Mouse (Mus musculus): ENCODE results near the gene Tmco5.
"Not testable (repeated sequence)": the region's sequence is repeated elsewhere in the genome, so short reads cannot be mapped to it uniquely, and the experiment has no call there.

Gene Tmco5

DNA sequence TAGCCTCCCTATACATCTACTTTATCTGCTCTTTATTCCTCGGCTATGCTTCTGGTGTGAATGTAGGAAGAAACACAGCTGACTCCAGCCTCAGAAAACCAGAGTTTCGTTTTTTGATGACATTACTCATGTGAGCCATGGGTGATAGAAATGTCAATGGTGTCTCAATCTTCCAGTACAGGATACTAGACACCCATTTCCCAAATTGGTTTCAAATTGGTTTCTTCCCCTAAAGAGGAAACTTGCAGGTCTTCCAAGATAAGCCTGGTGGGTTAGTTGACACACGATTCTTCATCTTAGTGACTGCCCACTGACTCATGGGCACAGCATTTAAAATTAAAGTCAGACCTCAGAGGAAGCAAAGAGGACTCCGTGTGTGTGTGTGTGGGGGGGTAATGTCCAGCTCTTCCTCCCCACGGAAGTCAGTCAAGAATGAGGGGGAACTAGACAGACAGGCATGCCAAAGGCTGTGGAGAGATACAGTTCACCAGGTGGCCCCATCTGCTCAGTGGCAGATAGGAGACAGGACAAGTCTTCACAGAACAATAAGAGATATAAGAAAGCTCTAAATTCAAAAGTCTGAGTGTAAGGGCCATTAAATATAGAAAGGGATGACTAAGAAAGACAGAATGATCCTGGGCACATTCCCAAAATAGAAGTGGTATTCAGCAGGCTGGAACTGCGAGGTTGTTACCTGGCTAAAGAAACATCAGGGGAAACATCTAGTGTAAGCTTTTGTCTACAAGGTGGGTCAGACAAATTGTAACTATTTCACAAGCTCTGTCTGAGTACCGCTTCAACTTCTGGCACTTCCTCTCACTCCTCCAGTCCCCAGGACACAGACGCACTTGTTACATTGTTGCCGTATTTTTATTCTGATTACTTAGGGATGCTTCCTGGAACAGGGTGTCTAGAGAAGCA is 44.3 kb downstream of the Tmco5 start:
- DNase-seq (ENCODE audit: low spot score): no peak

GRCm38 (mm10) chr2:116923684-116924083 is 45.2 kb downstream of the Tmco5 start:
- no peak for DNase-seq (ENCODE audit: low spot score)

DNA sequence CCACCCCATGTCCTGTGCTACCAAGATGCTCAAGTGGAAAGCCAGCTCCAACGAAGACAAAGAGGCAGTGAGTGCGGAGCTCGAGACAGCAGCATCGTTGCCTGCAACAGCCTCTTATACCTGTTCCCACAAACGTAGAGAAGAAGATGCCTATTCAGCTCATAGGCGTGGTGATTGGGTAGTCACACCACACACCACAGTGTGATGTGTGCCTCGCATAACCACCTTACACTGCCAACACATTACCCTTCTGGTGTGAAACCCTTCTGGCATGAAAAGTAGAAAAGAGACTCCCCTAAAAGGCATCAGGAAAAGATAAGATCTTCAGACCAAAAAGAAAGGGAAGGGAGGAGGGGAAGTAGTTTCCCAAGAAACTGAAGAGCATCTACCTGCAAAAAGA is 45.8 kb downstream of the Tmco5 start:
- no peak for DNase-seq (ENCODE audit: low spot score)

DNA sequence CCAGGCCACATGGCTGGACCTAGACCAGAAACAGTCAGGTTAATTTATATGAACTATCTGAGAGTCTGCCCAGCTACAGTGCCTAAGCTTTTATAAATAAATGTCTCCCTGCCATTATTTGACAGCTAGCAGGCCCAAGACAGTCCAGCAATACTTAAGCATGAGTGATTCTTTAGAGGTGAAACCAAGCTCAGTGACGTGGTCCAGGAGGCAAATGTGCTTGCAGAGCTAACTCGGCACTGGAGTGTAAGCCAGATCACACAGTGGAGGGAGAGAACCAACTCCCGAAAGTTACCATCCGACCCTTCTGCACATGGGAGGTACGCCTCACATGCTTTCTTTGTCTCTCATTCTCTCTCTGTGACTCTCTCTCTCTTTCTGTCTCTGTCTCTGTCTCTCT is 46.7 kb downstream of the Tmco5 start:
- no peak for DNase-seq (ENCODE audit: low spot score)

DNA sequence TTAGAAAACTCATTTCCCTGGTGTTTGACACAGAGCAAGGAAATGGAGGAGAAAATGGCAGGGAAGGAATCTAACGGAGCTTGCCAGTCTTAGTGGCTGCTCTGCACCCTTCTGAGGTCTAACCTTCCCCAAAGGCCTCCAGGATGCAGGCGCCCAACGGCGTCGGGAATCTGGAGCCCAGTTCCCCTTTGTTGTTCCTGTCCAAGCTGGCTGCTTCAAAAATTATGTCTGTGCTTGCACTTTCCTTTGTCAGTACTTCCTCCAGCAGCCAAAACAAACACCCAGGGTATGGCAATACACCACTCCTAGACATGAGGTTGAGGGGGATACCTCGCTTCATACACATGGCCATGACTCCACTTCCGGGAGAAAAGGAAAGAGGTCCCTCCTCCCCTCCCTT is 53.7 kb downstream of the Tmco5 start:
- no peak for DNase-seq (ENCODE audit: low spot score)

DNA sequence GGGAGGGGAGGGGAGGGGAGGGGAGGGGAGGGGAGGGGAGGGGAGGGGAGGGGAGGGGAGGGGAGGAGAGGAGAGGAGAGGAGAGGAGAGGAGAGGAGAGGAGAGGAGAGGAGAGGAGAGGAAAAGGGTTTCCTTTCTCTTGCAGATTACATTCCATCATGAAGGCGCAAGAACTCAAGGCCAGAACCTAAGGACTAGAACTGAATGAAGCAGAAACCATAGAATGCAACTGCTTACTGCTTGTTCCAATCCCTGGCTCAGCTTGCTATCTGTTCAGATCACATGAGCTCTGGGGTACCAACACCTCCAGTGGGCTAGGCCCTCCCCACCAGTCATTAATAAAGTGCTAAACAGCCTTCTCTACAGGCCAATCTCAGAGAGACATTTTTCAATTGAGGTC is 55.7 kb downstream of the Tmco5 start:
- not testable (repeated sequence) for DNase-seq (ENCODE audit: low spot score)

GRCm38 (mm10) chr2:116934776-116935175 is 56.3 kb downstream of the Tmco5 start:
- DNase-seq (ENCODE audit: low spot score): no peak

DNA sequence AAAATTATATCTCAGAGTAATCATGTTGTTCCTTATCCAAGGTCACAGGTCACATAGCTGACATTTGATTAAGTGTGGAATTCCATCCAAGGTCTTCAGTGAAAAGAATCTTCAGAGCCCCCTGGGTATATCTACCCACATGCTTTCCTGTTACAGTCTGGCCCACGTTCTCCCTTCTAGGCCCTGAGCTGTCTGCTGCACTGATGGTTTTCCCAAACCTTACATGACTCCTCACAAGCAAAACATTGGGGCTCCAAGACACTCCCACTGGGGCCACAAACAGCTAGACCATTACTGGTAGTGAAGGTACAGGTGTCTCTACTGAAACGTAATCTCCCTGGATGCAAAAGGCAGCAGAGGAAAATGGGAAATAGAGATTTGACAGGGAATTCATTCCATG is 57.9 kb downstream of the Tmco5 start:
- no peak for DNase-seq (ENCODE audit: low spot score)

- DNase-seq (ENCODE audit: low spot score): no peak
These were observed 58.7 kb downstream of the Tmco5 start for GRCm38 (mm10) chr2:116937166-116937565.

DNA sequence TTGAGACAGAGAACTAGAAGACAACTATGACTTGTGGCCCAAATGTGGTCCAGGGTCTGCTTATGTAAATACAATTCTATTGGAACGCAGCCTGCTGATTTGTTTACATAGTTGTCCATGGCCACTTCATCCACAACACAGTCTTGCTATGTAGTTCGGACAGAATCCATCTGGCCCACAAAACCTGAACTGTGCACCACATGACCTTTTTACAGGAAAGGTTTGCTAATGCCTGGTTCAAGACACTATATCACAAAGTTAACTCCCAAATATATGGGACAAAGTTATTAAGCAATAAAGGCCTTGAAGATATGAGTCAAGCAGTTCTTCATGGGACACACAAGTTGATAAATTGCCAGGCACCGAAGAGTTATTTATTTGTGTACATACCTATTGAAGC is 63.3 kb downstream of the Tmco5 start:
- DNase-seq (ENCODE audit: low spot score): no peak
